Mouse (Mus musculus) small intestine, adult 2 months (tissue): ENCODE results near the gene Foxo3.

ENCODE experiments used
- CTCF ChIP-seq: fragments of 200-500 bp; IDR thresholded peaks from 2 replicates; pipeline ENCODE4 v1.5.1; 2012; ENCODE audit warnings: low read depth, mild to moderate bottlenecking, control low read depth, inconsistent platforms, low read length, moderate library complexity, mixed read lengths; ENCODE audit not compliant: insufficient replicate concordance, insufficient read length; ENCODE audit errors: extremely low read depth
- POLR2A ChIP-seq: fragments of 200-500 bp; IDR thresholded peaks from 2 replicates; pipeline ENCODE4 v1.6.1; 2012; ENCODE audit warnings: low read depth, mild to moderate bottlenecking, control low read depth, inconsistent platforms, low read length, moderate library complexity

GRCm38 (mm10) chr10:42251203-42251602, 25.4 kb downstream of the Foxo3 start:
- TF ChIP-seq CTCF (no peak), POLR2A (no peak)
